Mouse (Mus musculus) hindbrain, embryonic 12.5 days (tissue): ENCODE measurements at regions not wholly inside any gene's neighbourhood (a gene's known extent, or its start where the extent isn't known, plus 50 kb on each side); places are given as distances from the start of the nearest gene placed in this dataset.

Experiments used
- ATAC-seq: fragments of 200-750 bp; cut with Nextera tagmentation; 2 replicates; pipeline ENCODE4 v1.8.0; 2017; ENCODE audit warnings: moderate TSS enrichment; ENCODE audit not compliant: low FRiP score
- H3K27ac ChIP-seq: fragments of 300-500 bp; sonication (generic); 2 replicates; pipeline ENCODE4 v1.5.1; 2016; ENCODE audit warnings: mild to moderate bottlenecking
- H3K27me3 ChIP-seq: fragments of 300-500 bp; sonication (generic); 2 replicates; pipeline ENCODE4 v1.6.1; 2016; ENCODE audit warnings: mild to moderate bottlenecking
- H3K36me3 ChIP-seq: fragments of 300-500 bp; sonication (generic); 2 replicates; pipeline ENCODE4 v1.6.1; 2016; ENCODE audit warnings: mild to moderate bottlenecking
- H3K4me1 ChIP-seq: fragments of 300-500 bp; sonication (generic); 2 replicates; pipeline ENCODE4 v1.6.1; 2016
- H3K4me2 ChIP-seq: fragments of 300-500 bp; sonication (generic); replicated peaks from 2 replicates; pipeline ENCODE4 v1.6.1; 2016; ENCODE audit warnings: mild to moderate bottlenecking
- H3K4me3 ChIP-seq: fragments of 300-500 bp; sonication (generic); 2 replicates; pipeline ENCODE4 v1.5.1; 2016; ENCODE audit warnings: mild to moderate bottlenecking
- H3K9ac ChIP-seq: fragments of 300-500 bp; sonication (generic); 2 replicates; pipeline ENCODE4 v1.6.1; 2016; ENCODE audit warnings: mild to moderate bottlenecking, moderate library complexity
- H3K9me3 ChIP-seq: fragments of 300-500 bp; sonication (generic); replicated peaks from 2 replicates; pipeline ENCODE4 v1.6.1; 2016; ENCODE audit warnings: mild to moderate bottlenecking
- WGBS: fragments of 180-500 bp; shearing (Covaris S2); methylation state at CpG from one replicate; pipeline ENCODE4 v1.1.7; 2016; 5-methylcytosine and 5-hydroxymethylcytosine counted together

GRCm38 (mm10) chr5:111620626-111621025, 113.1 kb upstream of the Gm26897 start:
- no peaks in the 10 kb centered on the region for H3K9me3 ChIP-seq
- H3K27me3 ChIP-seq, result peaks cover 5% of the 10 kb centered on the region; the same call in 1 of the 2 replicates
- 72% methylated on average over 6 of the region's 6 CpGs for WGBS
- no peak for ATAC-seq
- H3K4me1 ChIP-seq, result peaks cover 10% of the 10 kb centered on the region
- no peak overlapping the region for H3K4me3 ChIP-seq
- no peaks in the 10 kb centered on the region for H3K36me3 ChIP-seq
- H3K27ac ChIP-seq, result no peak overlapping the region
- H3K4me2 ChIP-seq, result no peak overlapping the region
- no peak overlapping the region for H3K9ac ChIP-seq

GRCm38 (mm10) chr5:111622481-111622880, 111.2 kb upstream of the Gm26897 start:
- Histone ChIP-seq H3K36me3 (no peaks in the 10 kb centered on the region), H3K9ac (no peak overlapping the region), H3K27me3 (peaks cover 5% of the 10 kb centered on the region; the same call in 1 of the 2 replicates), H3K4me2 (no peak overlapping the region), H3K9me3 (no peaks in the 10 kb centered on the region), H3K27ac (no peak overlapping the region), H3K4me1 (peaks cover 27% of the 10 kb centered on the region), H3K4me3 (no peak overlapping the region)
- no peak for ATAC-seq
- WGBS, result 80% methylated on average over 5 of the region's 5 CpGs

- 7% methylated on average over 6 of the region's 6 CpGs for WGBS
- H3K9ac ChIP-seq, result no peak overlapping the region
- H3K27me3 ChIP-seq, result peaks cover 11% of the 10 kb centered on the region; the same call in 1 of the 2 replicates
- no peak overlapping the region for H3K4me2 ChIP-seq
- H3K4me1 ChIP-seq, result peaks cover 24% of the 10 kb centered on the region
- no peak for ATAC-seq
- 0 out of 2 replicates have a peak overlapping the region, but pooled peaks have one; percentile 23 for H3K27ac ChIP-seq
- no peaks in the 10 kb centered on the region for H3K36me3 ChIP-seq
- peaks cover 4% of the 10 kb centered on the region; the same call in 1 of the 2 replicates for H3K9me3 ChIP-seq
- no peak overlapping the region for H3K4me3 ChIP-seq
Measured at GRCm38 (mm10) chr5:111626273-111626798, 107.4 kb upstream of the Gm26897 start.

- Histone ChIP-seq H3K36me3 (no peaks in the 10 kb centered on the region), H3K9ac (no peak overlapping the region), H3K27me3 (0 out of 2 replicates have a peak, but pooled peaks cover 5% of the 10 kb centered on the region), H3K4me2 (no peak overlapping the region), H3K27ac (no peak overlapping the region), H3K9me3 (peaks cover 15% of the 10 kb centered on the region), H3K4me1 (peaks cover 36% of the 10 kb centered on the region), H3K4me3 (no peak overlapping the region)
- 100% methylated on average over 3 of the region's 3 CpGs for WGBS
- peak; percentile 15; the same call in 1 of the 2 replicates for ATAC-seq
Measured at GRCm38 (mm10) chr5:111630313-111630844, 103.3 kb upstream of the Gm26897 start.

GRCm38 (mm10) chr5:111631572-111632161, 102.1 kb upstream of the Gm26897 start:
- peak overlapping the region; percentile 32; the same call in 1 of the 2 replicates for H3K4me2 ChIP-seq
- H3K36me3 ChIP-seq, result no peaks in the 10 kb centered on the region
- peaks cover 34% of the 10 kb centered on the region for H3K4me1 ChIP-seq
- H3K27ac ChIP-seq, result peak overlapping the region; percentile 87
- no peak overlapping the region for H3K4me3 ChIP-seq
- peaks cover 15% of the 10 kb centered on the region for H3K9me3 ChIP-seq
- H3K9ac ChIP-seq, result 0 out of 2 replicates have a peak overlapping the region, but pooled peaks have one; percentile 32
- ATAC-seq, result peak; percentile 42; the same call in 1 of the 2 replicates
- peaks cover 12% of the 10 kb centered on the region for H3K27me3 ChIP-seq
- WGBS, result 7% methylated on average over 18 of the region's 18 CpGs

- no peak overlapping the region for H3K9ac ChIP-seq
- H3K9me3 ChIP-seq, result peaks cover 11% of the 10 kb centered on the region
- no peak overlapping the region for H3K4me3 ChIP-seq
- ATAC-seq, result no peak
- no peak overlapping the region for H3K27ac ChIP-seq
- H3K4me2 ChIP-seq, result no peak overlapping the region
- WGBS, result 87% methylated on average over 5 of the region's 5 CpGs
- no peaks in the 10 kb centered on the region for H3K36me3 ChIP-seq
- peaks cover 45% of the 10 kb centered on the region for H3K4me1 ChIP-seq
- peaks cover 12% of the 10 kb centered on the region for H3K27me3 ChIP-seq
Measured at GRCm38 (mm10) chr5:111635092-111635491, 98.6 kb upstream of the Gm26897 start.

GRCm38 (mm10) chr5:111636969-111637368, 96.8 kb upstream of the Gm26897 start:
- H3K4me1 ChIP-seq, result peaks cover 46% of the 10 kb centered on the region
- H3K27ac ChIP-seq, result no peak overlapping the region
- ATAC-seq, result no peak
- no peaks in the 10 kb centered on the region for H3K36me3 ChIP-seq
- 17% methylated on average over 4 of the region's 4 CpGs for WGBS
- peaks cover 12% of the 10 kb centered on the region for H3K27me3 ChIP-seq
- H3K9me3 ChIP-seq, result peaks cover 11% of the 10 kb centered on the region
- H3K4me2 ChIP-seq, result no peak overlapping the region
- H3K9ac ChIP-seq, result no peak overlapping the region
- H3K4me3 ChIP-seq, result no peak overlapping the region

- ATAC-seq, result no peak
- peaks cover 12% of the 10 kb centered on the region for H3K27me3 ChIP-seq
- H3K4me2 ChIP-seq, result no peak overlapping the region
- no peak overlapping the region for H3K27ac ChIP-seq
- no peaks in the 10 kb centered on the region for H3K36me3 ChIP-seq
- H3K4me1 ChIP-seq, result peaks cover 41% of the 10 kb centered on the region
- peaks cover 5% of the 10 kb centered on the region; the same call in 1 of the 2 replicates for H3K9me3 ChIP-seq
- H3K4me3 ChIP-seq, result no peak overlapping the region
- no peak overlapping the region for H3K9ac ChIP-seq
- WGBS, result 53% methylated on average over 7 of the region's 7 CpGs
Measured at GRCm38 (mm10) chr5:111638306-111638705, 95.4 kb upstream of the Gm26897 start.

GRCm38 (mm10) chr5:111639476-111640287, 94.0 kb upstream of the Gm26897 start:
- Histone ChIP-seq H3K4me3 (no peak overlapping the region), H3K4me1 (peaks cover 41% of the 10 kb centered on the region), H3K27me3 (peaks cover 12% of the 10 kb centered on the region), H3K4me2 (peak overlapping the region; percentile 42), H3K9ac (no peak overlapping the region), H3K27ac (no peak overlapping the region), H3K36me3 (no peaks in the 10 kb centered on the region), H3K9me3 (no peaks in the 10 kb centered on the region)
- peak; percentile 49 for ATAC-seq
- WGBS, result 3% methylated on average over 28 of the region's 29 CpGs

- Histone ChIP-seq H3K27ac (0 out of 2 replicates have a peak overlapping the region, but pooled peaks have one; percentile 5), H3K9me3 (no peaks in the 10 kb centered on the region), H3K4me3 (no peak overlapping the region), H3K4me1 (peaks cover 40% of the 10 kb centered on the region), H3K36me3 (no peaks in the 10 kb centered on the region), H3K9ac (no peak overlapping the region), H3K27me3 (peaks cover 11% of the 10 kb centered on the region), H3K4me2 (no peak overlapping the region)
- no peak for ATAC-seq
- 52% methylated on average over 7 of the region's 7 CpGs for WGBS
Measured at GRCm38 (mm10) chr5:111640976-111641375, 92.7 kb upstream of the Gm26897 start.

- Histone ChIP-seq H3K27ac (no peak overlapping the region), H3K27me3 (peaks cover 5% of the 10 kb centered on the region; the same call in 1 of the 2 replicates), H3K4me2 (no peak overlapping the region), H3K9ac (no peak overlapping the region), H3K4me1 (peaks cover 33% of the 10 kb centered on the region), H3K9me3 (no peaks in the 10 kb centered on the region), H3K36me3 (no peaks in the 10 kb centered on the region), H3K4me3 (no peak overlapping the region)
- 86% methylated on average over 4 of the region's 4 CpGs for WGBS
- no peak for ATAC-seq
Measured at GRCm38 (mm10) chr5:111641685-111642084, 92.0 kb upstream of the Gm26897 start.

- Histone ChIP-seq H3K9ac (no peak overlapping the region), H3K4me3 (no peak overlapping the region), H3K27me3 (no peaks in the 10 kb centered on the region), H3K27ac (no peak overlapping the region), H3K9me3 (no peaks in the 10 kb centered on the region), H3K4me1 (peaks cover 36% of the 10 kb centered on the region), H3K36me3 (no peaks in the 10 kb centered on the region), H3K4me2 (no peak overlapping the region)
- WGBS, result 100% methylated on average over 2 of the region's 2 CpGs
- no peak for ATAC-seq
Measured at GRCm38 (mm10) chr5:111644142-111644541, 89.6 kb upstream of the Gm26897 start.
